Mouse (Mus musculus): Measurements from ENCODE around the gene Rpl28.
A peak's percentile ranks its signal among the peaks of the same experiment; 100 is the strongest.
"Not testable (repeated sequence)": the region's sequence is repeated elsewhere in the genome, so short reads cannot be mapped to it uniquely, and the experiment has no call there.

Rpl28 gene

DNA sequence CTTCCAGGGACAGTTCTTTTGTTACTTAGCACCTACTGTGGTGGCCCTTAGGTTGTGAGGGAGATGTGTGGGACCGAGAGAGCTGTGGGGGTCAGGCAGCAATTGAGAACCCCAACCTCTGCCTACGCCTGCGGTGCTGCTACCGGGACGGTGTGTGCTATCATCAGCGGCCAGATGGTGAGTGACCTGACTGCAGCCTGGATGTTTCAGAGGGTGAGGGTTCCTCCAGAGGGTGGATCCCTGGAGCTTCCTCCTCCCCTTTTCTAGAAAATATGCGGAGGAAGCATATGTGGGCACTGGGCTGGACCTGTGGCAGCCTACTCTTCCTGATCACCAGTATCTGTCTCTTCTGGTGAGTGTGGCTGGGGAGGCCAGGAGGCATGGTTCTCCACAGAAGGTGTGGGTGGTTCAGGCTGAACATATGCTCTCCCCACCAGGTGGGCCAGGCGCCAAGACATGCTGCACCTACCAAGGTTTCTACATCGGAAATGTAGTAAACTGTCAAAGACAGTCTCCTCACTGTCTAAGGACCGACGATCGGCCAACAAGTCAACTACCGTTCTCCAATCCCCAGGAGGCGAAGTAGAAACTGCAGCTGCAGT lies 8.9 kb upstream of the Rpl28 start:
- DNase-seq (ENCODE audit: low spot score), result no peak

DNA sequence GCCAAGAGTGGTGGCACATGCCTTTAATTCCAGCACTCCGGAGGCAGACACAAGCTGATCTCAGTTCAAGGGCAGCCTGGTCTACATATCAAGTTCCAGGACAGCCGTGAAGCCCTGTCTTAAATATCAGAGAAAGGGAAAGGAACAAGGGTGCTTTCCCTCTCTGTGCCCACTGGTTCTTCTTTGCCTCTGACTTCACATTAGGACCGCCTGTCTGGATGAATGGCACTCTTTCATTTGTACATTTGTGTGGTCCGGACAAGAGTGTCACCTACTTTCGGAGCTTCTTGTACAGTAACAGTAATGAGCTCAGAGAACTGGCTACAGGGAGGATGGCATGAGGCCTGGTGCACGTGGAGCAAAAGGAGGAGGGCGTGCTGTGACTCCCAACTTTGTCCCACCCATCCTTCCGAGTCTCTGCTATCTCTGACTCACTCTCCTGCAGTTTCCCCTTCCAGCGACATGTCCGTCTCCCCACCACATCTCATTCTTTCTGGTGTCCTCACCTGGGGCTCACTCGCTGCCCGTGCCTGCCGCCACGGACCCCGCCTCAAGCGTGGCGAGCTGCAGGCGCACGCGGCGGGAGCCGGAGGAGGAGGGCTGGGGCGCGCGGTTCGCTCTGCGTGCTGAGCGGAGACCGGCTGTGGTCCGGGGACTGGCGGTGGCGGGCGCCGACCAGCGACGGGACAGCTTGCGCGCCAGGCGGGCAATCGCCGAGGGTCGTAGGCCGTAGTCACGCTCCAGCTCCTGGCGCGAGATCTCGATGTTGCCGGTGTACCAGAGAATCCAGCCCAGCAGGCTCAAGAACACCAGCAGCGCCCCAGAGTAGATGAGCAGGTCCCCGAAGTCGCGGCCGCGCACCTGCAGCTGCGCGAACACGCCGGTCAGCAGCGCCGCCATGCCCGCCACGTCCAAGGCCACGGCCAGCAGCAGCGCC lies 3.9 kb upstream of the Rpl28 start:
- peak; percentile 74 for DNase-seq (ENCODE audit: low spot score)

DNA sequence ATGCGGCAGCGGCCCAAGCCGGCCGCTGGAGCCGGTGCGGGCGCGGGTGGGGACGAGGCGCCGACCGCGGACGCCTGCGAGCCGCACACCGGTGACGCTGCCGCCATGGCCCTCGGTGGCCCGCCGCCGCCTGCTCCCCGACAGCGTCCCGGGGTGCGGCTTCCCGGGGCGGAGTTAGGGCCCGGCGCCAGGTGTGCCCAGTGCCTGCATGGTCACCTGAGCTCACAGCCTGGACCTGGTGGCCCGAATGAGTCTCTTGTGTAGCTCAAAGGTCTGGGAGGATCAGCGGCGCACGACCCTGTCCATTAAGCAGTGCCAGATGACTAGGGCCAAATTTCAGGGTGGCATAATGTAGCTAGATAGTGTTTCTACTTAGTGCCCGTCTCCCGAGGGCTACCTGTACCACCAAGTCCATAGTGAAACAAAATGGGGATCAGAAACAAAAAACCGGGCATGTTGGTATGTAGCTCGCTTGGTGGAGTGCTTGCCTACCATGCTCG lies 3.2 kb upstream of the Rpl28 start, which contains the start of gene Tmem238:
Gene Tmem238 (minus strand): TSS at position 221 of the 500 bp plus-strand sequence.
- DNase-seq (ENCODE audit: low spot score), result no peak

DNA sequence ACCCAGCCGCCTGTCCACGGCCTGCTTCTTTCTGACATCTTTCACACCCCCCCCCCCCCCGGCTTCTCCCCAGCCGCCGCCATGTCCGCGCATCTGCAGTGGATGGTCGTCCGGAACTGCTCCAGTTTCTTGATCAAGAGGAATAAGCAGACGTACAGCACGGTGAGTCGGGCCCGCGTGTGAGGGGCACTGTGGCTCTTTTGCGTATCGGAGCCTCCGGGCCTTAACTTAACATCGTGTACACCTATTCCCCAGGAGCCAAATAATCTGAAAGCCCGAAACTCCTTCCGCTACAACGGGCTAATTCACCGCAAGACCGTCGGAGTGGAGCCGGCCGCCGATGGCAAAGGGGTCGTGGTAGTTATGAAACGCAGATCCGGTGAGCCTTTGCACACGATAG lies 574 bp downstream of the Rpl28 start:
- DNase-seq (ENCODE audit: low spot score), result not testable (repeated sequence)

DNA sequence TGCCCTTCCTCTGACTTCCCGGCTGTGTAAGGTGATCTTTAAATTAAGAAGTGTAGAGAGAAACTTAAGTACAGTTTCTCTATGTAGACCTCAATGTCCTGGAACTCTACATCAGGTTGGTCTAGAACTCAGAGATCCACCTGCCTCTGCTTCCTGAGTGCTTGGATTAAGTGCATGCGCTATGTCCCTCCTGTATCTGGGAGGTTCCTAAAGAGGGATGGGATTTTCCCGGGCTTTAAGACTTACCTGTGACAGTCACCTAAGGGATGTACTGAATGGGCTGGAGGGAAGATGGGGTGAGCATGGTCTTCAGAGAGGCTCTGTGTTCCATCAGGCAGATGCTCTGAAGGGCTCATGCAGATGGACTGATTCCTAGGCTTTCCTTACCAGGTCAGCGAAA lies 1.0 kb downstream of the Rpl28 start:
- no peak for DNase-seq (ENCODE audit: low spot score)

DNA sequence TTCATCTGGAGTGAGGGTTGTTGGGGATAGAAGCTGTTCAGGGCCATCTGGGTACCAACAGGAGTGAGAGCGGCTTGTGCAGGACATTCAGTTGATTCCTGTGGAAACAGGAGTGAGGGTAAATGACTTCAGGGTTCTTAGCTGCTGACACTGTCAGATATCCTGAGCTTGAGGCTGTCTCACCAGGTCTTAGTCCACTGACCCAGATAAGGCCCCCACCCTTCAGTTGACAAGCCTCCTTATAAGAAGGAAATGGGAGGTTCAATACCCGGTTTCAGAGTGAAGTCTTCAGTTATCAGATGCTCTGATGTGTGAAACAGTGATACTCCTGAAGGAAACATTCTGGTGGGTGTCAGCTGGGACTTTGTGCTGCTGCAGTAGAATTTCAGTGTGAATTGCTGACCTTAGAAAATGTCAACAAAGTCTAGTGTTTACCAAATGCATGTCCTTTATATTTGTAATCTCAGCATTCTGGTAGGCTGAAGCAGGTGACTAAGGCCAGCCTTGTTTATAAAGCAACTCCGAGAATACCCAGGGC lies 2.0 kb downstream of the Rpl28 start:
- peak; percentile 32 for DNase-seq (ENCODE audit: low spot score)

DNA sequence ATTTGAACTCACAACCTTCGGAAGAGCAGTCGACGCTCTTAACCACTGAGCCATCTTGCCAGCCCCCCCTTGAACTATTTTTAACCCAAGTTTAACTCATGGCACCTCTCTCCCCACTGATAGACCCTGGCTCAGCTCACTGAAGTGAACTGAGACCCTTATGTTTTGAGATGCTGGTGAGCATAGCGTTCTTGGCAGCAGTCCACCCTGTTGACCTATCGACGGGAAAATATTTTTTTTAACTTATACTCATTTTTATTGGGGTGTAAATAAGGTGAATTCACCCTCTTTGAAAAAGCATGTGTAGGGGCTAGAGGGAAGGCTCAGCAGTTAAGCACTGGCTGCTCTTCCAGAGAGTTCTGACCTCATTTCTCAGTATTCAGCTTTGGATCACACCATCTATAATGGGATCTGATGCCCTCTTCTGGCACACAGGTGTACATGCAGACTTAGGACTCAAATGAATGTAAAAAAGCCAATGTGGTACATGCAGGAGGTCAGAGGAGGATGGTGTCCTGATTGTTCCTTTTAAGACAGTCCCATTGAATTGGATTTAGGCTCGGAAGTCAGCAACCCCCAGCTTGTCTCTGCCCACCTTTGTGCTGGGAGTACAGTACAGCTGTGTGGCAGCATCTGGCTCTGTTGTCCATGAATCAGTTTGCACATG lies 3.2 kb downstream of the Rpl28 start:
- peak; percentile 67 for DNase-seq (ENCODE audit: low spot score)

DNA sequence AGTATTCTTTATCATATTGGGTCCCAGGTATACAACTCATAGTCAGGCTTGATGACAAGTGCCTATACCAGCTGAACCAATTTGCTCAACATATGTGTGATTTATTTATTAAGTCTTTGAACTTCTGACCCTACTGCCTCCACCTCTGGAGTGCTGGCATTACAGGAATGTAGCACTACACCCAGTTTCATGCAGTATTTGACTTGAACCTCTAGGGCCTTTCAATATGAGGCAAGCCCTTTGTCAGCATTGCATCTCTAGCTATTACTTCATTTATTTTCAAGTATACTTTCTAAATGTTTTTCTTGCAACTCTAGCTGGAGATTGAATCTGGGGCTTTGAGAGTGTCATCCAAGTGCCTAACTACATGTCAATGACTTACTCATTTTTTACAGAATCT lies 9.6 kb downstream of the Rpl28 start:
- DNase-seq (ENCODE audit: low spot score), result no peak

DNA sequence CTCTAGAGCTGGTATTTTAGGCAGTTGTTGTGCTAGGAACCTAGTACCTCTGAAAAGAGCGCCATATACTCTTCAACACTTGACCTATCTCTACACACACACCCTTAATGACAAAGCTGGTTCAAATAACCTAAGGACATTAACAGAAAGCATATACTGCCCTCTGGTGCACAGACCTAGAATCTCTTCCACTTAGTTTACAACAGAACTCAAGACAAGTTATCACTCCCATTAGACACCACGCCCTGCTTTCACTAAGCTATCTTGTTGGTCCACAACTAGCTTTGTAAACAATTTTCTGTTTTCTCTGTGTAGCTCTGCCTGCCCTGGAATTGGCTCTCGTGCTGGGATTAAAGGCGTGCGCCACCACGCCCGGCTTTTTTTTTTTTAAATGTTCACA lies 14.0 kb downstream of the Rpl28 start:
- DNase-seq (ENCODE audit: low spot score), result peak; percentile 71

DNA sequence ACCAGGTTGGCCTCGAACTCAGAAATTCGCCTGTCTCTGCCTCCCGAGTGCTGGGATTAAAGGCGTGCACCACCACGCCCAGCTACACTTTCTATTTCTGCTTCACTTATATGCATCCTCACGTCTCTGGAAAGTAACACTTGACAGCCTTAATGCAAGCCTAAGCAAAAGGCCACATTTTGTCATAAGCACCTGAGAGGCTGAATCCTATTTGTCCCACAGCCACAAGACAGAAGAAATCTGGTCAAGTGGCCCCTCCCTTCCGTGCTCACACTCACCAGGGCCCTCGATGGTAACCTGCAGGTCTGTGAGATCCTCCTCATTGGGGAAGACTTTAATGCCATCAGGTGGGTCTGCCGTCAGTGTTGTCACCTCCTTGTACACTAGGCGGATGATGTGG lies 18.5 kb downstream of the Rpl28 start:
- DNase-seq (ENCODE audit: low spot score), result not testable (repeated sequence)

DNA sequence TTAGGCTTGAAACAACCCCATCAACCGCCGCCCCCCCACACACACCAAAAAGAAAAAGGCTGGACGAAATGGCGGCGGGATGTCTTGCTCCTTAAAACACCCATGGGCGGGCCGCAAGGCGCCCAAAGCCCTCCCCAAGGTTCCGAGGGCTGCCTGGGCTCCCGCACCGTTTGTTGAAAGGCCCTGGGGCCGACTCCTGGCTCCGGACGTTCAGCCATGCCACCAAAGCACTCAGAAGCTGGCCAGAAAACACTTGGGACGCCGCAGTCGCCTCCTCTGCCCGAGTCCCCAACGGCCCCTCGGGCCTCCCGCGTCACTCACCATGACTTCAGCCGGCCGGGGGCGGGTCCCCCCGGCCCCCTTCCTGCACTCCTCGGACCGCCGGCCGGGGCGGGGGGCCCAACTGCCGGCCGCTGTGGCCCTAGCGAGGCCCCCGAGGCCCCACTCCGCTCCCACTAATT lies 19.2 kb downstream of the Rpl28 start:
- peak; percentile 51 for DNase-seq (ENCODE audit: low spot score)

DNA sequence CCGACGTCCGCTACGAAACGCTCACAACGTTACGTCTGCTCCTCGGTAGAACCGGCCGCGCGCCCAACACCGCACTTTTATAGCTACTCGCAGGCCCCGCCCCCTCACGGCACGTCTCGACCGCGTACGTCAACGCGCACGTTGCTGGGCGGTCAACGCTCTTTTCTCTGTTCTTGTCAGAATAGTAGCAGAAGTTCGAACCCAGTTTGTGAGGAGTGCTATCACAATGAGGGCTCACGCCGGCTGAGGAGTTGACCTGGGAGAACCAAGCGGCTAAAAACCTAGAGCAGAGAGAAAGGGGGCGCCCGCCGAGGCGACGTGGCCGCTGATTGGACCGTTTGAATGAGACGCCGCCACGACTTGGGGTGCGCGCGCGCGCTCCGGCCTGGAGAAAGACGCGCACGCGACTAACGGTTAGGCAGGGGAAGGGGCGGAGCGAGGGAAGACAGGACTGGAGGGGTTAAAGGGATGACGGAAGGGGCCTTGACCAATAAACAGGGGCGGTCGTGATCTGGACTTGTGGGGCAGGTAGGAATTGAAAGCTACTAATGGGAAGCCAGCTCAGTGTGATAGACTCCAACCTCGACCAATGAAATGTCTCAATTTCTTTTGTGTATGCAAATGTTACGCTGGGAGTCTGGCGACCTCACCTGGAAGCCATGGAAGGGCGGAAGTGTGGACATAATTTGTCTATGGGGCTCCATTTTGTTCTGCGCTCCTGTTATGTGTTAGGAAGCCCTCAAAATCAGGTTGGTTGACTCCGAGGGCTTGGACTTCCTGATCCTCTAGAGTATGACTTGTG lies 19.8 kb downstream of the Rpl28 start, which contains the start of gene Ube2s:
Gene Ube2s (minus strand): TSS at position 288 of the 802 bp plus-strand sequence.
- DNase-seq (ENCODE audit: low spot score), result peak; percentile 98

DNA sequence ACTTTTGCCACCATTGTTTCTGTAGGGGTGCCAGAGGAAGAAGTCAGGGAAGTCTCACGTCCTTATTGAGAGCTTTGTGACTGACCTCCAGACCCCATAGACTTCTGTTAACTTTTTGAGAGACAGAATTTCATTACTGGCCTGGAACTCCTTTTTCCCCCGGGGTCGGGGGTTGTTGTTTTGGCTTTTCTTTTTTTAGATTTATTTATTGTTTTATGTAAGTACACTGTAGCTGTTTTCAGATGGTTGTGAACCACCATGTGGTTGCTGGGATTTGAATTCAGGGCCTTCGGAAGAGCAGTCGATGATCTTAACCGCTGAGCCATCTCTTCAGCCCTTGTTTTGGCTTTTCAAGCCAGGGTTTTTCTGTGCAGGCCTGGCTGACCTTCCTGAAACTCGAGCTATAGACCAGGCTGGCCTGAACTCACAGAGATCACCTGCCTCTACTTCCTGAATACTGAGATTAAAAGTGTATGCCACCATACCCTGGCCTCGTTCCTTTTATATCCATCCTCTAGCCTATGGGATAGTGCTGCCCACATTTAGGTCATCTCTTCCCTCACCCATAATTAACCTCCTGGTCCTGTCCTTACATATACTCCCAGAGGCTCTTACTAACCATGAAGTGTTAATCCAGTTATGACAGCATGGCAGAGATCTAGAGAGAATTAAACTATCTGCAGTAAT lies 20.6 kb downstream of the Rpl28 start:
- DNase-seq (ENCODE audit: low spot score), result no peak

DNA sequence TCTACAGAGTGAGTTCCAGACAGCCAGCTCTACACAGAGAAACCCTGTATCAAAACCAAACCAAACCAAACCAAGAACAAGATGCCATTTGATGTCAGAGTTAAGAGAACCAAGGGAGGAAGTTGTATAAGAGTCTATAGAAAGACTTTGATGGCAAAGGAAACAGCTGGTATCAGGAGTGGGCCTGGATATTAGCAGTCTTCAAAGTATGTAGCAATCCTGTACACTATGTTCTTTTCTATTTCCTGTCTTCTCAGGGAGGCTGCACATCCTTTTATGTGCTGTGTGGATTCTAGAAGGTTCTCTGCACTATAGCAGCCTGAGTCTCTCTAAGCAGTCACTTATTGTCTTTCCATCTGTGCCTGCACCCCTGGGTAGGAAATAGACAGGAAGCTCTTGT lies 23.9 kb downstream of the Rpl28 start:
- no peak for DNase-seq (ENCODE audit: low spot score)

DNA sequence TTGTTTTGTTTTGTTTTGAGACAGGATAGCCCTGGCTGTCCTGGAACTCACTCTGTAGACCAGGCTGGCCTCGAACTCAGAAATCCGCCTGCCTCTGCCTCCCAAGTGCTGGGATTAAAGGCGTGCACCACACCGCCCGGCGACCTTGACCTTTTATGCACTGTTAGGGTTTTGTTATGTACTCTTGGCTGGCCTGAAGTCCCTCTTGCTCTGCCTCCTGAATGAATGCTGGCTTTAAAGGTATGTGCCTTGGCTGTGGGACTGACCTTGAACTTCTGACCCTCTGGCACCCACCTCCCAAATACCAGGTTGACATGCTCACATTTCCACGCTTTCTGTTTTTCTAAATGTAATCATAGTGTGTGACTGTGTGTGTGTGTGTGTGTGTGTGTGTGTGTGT lies 28.3 kb downstream of the Rpl28 start:
- not testable (repeated sequence) for DNase-seq (ENCODE audit: low spot score)

DNA sequence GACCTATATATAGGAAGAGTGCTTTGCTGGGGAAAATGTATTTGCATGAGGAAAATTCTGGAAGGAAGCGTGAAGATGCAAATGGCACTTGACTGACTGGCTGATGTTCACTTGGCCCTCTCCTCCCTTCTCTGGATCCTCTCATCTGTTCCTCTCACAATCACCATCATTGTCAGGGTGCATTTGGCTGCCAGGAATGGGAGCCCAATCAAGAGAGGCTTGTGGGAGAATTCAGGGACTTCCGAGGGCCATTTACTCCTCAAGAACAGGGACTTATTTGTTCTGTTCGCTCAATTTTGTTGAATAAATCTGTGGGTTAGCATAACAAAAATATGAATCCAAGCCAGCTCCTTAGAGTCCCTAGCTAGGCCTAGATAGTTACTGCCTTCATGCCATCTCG lies 29.0 kb downstream of the Rpl28 start:
- DNase-seq (ENCODE audit: low spot score), result no peak

DNA sequence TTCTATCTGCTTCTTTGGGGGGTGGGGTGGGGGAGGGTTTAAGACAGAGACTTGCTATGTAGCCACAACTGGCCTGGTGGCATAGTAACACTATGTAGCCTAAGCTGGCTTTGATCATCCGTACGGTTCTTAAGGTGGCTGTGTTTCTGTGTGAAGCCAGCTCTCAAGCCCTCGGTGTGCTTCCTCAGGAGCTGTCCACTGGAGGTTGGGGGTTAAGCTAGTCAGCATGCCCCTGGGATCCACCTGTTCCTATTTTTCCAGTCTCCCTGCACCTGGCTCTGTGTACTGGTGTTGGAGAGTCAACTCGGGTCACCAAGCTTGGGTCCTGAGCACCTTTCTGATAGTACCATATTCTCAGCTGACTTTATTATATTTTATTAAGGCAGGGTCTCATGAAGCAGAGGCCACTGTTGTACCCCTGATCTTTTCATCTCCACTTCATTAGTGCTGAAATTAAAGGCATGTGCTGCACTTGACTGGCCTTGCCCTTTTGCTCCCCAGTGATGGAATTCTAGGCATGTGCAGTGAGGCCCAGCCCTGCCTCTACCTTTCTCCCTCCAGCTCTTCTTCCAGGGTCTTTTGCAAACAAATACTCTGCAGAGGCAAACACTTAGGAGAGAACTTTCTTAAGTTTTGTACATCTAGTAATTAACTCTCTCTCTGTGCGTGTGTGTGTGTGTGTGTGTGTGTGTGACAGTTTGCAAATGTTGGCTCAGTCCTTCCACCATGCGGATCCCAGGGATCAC lies 29.7 kb downstream of the Rpl28 start:
- DNase-seq (ENCODE audit: low spot score), result no peak

DNA sequence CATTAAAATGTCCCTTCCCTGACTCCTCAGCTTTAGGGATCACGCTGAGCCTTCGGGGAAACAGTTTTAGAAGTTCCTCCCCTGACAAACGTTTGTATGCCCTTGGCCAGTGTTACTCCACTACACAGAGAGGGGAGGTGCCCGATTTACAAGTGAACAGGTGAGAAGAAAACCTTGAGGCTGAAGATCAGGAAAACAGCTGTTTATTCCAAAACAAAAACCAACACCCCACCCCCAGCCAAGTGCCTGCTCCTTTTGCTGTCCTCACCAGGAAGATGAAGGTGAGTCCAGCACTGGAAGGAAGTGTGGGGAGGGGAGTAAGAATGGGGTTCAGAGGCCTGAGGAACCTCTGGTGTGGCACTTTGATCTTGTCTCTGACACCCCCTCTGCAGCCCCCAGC lies 32.7 kb downstream of the Rpl28 start:
- DNase-seq (ENCODE audit: low spot score), result no peak

DNA sequence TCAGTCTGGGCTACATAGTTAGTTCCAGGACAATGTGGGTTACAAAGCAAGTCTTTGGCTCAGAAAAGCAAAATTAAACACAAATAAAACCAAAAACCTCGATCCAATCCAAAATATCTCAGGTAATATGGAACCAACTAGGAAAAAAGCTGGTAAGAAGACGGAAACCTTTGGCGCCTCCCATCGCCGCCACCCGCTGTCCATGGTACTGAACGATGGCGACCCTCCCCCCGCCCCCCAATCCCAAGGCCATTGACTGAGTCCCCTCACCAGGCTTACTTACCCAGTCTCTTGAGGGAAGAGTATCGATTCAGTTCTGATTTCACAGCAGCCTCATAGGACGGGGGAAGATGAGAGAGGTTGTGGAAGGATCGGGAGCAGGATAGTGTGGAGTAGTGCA lies 37.8 kb downstream of the Rpl28 start:
- DNase-seq (ENCODE audit: low spot score), result no peak

Measured in MN1 (cell line).